Mouse (Mus musculus) G1E-ER4 (cell line): Measurements from ENCODE around the gene Gm14308. TPM values are rescaled to one million over a fixed set of nuclear protein-coding genes. Genes with fewer than 3 reads are reported as not detected.
"Not testable (repeated sequence)": the region's sequence is repeated elsewhere in the genome, so short reads cannot be mapped to it uniquely, and the experiment has no call there.

Experiments
- GATA1 ChIP-seq: IDR thresholded peaks from one replicate; pipeline ENCODE4 v1.8.0; 2012; ENCODE audit warnings: low read length, inconsistent platforms
- polyA plus RNA-seq: library from polyadenylated mRNA; stranded (reverse); fragments of >175 nt; gene quantifications from 2 replicates; pipeline ENCODE4 v1.2.3, GENCODE M21; 2012

Gene Gm14308
- 1.3 and 1.4 TPM in 2 replicates for polyA plus RNA-seq

- TF ChIP-seq GATA1: not testable (repeated sequence)
These were observed at the start of gene Gm14308 for GRCm38 (mm10) chr2:176636244-176636643. TSS of gene Gm14308 (minus strand) at chr2:176636344.

GRCm38 (mm10) chr2:176670222-176670621 lies 34.1 kb upstream of the Gm14308 start, which contains the start of gene Zfp973:
TSS of gene Zfp973 (plus strand) at chr2:176670522.
- TF ChIP-seq GATA1: not testable (repeated sequence)

Other genes with a start within 250 kb of the Gm14308 start
- gene Gm14435, start 212.8 kb downstream of the Gm14308 start, polyA plus RNA-seq: not detected in 2 replicates
- gene Gm14434, start 149.6 kb downstream of the Gm14308 start, polyA plus RNA-seq: not detected in 2 replicates
- 0.28 and 0.29 TPM in 2 replicates for gene Zfp967, start 115.3 kb downstream of the Gm14308 start, polyA plus RNA-seq
- 1.0 and 1.1 TPM in 2 replicates for gene Zfp973, start 34.2 kb upstream of the Gm14308 start, polyA plus RNA-seq
- 1.1 and 1.2 TPM in 2 replicates for gene Gm14305, start 72.0 kb upstream of the Gm14308 start, polyA plus RNA-seq
- 0.13 and 0.65 TPM in 2 replicates for gene Gm14295, start 162.3 kb upstream of the Gm14308 start, polyA plus RNA-seq
- not detected in 2 replicates for gene Gm14408, start 194.8 kb upstream of the Gm14308 start, polyA plus RNA-seq